Mouse (Mus musculus): ENCODE results near the gene Trp53i13. TPM values are rescaled to one million over a fixed set of nuclear protein-coding genes. Genes with fewer than 3 reads are reported as not detected.

Trp53i13 gene
- polyA plus RNA-seq, 1 experiment, result 19.4 TPM

GRCm38 (mm10) chr11:77514281-77514831 lies 1.4 kb downstream of the Trp53i13 start:
- H3K4me3 ChIP-seq (ENCODE audit: insufficient read depth, low read depth, low read length), result peak overlapping the region; percentile 53
- DNase-seq, result no peak
- no peaks in the 10 kb centered on the region for H3K27me3 ChIP-seq (replicated peaks; ENCODE audit: control insufficient read depth, insufficient read depth, low read length)
- 29% methylated on average over 19 of the region's 19 CpGs for WGBS
- H3K27ac ChIP-seq (ENCODE audit: insufficient read depth, low read depth, low read length), result no peak overlapping the region
- H3K4me1 ChIP-seq (ENCODE audit: control insufficient read depth, insufficient read depth, low read length), result peaks cover 10% of the 10 kb centered on the region; the same call in 1 of the 2 replicates
- no peak for TF ChIP-seq CTCF (conservative IDR thresholded peaks at IDR 0.05; ENCODE audit: insufficient read depth, insufficient read length, low read depth, low read length)
- TF ChIP-seq POLR2A (IDR thresholded peaks at IDR 0.05; ENCODE audit: low read depth, low read length), result no peak
- no peaks in the 10 kb centered on the region for H3K36me3 ChIP-seq (ENCODE audit: control insufficient read depth, insufficient read depth, low read length)

DNA sequence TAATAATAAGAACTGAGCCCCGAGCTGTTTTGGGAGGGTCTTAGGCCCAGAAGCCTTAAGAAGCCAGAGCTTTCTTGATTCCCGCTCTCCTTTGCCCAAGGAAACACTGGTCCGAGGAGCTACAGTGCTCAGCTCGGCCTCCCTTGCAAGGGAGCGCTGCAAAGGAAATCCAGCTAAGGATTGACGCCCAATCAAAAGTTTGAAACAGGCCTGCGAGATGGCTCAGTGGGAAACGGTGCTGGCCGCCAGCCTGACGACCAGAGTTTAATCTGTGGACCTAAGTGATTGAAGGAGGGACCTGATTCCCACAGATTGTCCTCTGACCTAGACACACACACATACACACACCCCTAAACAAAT lies 2.0 kb downstream of the Trp53i13 start:
- H3K27ac ChIP-seq (ENCODE audit: insufficient read depth, low read depth, low read length), result peak overlapping the region; percentile 74
- H3K4me3 ChIP-seq (ENCODE audit: insufficient read depth, low read depth, low read length), result peak overlapping the region; percentile 64
- no peaks in the 10 kb centered on the region for H3K36me3 ChIP-seq (ENCODE audit: control insufficient read depth, insufficient read depth, low read length)
- WGBS, result 19% methylated on average over 10 of the region's 10 CpGs
- no peaks in the 10 kb centered on the region for H3K27me3 ChIP-seq (replicated peaks; ENCODE audit: control insufficient read depth, insufficient read depth, low read length)
- no peak for TF ChIP-seq POLR2A (IDR thresholded peaks at IDR 0.05; ENCODE audit: low read depth, low read length)
- H3K4me1 ChIP-seq (ENCODE audit: control insufficient read depth, insufficient read depth, low read length), result peaks cover 10% of the 10 kb centered on the region
- no peak for DNase-seq

- no peaks in the 10 kb centered on the region for H3K27me3 ChIP-seq (replicated peaks; ENCODE audit: control insufficient read depth, insufficient read depth, low read length)
- H3K4me1 ChIP-seq (ENCODE audit: control insufficient read depth, insufficient read depth, low read length), result peaks cover 10% of the 10 kb centered on the region
- DNase-seq, result peak; percentile 91
- H3K36me3 ChIP-seq (ENCODE audit: control insufficient read depth, insufficient read depth, low read length), result no peaks in the 10 kb centered on the region
- peak overlapping the region; percentile 82 for H3K4me3 ChIP-seq (ENCODE audit: insufficient read depth, low read depth, low read length)
- under 1% methylated on average over 76 of the region's 84 CpGs for WGBS
- TF ChIP-seq CTCF (conservative IDR thresholded peaks at IDR 0.05; ENCODE audit: insufficient read depth, insufficient read length, low read depth, low read length), result no peak
- TF ChIP-seq POLR2A (IDR thresholded peaks at IDR 0.05; ENCODE audit: low read depth, low read length), result peak; percentile 67
- H3K27ac ChIP-seq (ENCODE audit: insufficient read depth, low read depth, low read length), result peak overlapping the region; percentile 74
These were observed 2.6 kb downstream of the Trp53i13 start for GRCm38 (mm10) chr11:77512891-77513810.

- WGBS, result 84% methylated on average over 5 of the region's 5 CpGs
- DNase-seq, result no peak
- Histone ChIP-seq H3K36me3 (ENCODE audit: control insufficient read depth, insufficient read depth, low read length) (no peaks in the 10 kb centered on the region), H3K4me3 (ENCODE audit: insufficient read depth, low read depth, low read length) (no peak overlapping the region), H3K27me3 (replicated peaks; ENCODE audit: control insufficient read depth, insufficient read depth, low read length) (no peaks in the 10 kb centered on the region), H3K27ac (ENCODE audit: insufficient read depth, low read depth, low read length) (no peak overlapping the region), H3K4me1 (ENCODE audit: control insufficient read depth, insufficient read depth, low read length) (peaks cover 17% of the 10 kb centered on the region)
- TF ChIP-seq CTCF (conservative IDR thresholded peaks at IDR 0.05; ENCODE audit: insufficient read depth, insufficient read length, low read depth, low read length) (no peak), POLR2A (IDR thresholded peaks at IDR 0.05; ENCODE audit: low read depth, low read length) (no peak)
These were observed 4.4 kb downstream of the Trp53i13 start for GRCm38 (mm10) chr11:77511336-77511735.

DNA sequence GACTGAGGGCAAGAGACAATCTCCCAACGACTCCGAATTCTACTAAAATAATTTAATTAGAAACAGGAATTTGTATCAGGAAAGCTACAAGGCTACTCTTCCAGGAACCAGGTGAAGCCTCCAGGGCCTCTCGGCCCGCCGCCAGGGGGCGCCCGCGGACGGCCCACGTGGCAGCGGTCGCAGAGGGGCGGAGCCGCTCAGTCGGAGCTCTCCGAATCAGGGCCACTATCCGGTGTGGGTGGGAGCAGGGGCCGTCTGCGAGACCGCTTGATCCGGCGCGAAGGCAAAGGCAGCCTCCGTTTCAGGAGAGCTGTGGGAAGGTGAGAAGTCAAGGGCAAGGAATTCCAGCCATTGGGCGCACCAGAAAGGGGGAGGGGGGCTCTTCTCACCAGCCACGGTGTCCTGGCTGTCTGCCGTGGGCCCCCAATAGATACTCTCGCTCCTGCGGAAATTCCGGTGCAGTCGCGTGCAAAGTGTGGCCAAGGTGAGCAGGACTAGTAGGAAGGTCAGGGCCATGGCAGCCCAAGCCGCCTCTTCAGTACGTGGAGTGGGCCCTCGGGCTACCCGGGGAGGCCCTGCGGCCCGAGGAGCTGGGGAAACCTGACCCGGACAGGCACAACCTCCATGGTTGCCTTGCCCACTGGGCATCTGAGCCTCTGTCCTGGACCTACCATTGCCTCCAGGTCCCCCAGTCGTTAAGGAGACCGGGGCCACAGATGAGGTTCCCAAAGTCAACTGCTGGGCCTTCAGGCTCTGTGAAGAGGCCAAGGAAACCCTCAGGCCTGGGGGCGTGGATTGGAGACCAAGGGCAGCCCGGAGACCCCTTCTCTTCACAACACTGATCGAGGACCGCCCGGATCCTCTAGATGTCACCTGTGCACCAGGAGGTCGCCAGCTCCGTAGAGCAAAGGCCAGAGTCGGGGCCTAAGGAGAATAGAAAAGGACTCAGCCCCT lies 7.4 kb downstream of the Trp53i13 start:
- TF ChIP-seq POLR2A (IDR thresholded peaks at IDR 0.05; ENCODE audit: low read depth, low read length), result no peak
- TF ChIP-seq CTCF (conservative IDR thresholded peaks at IDR 0.05; ENCODE audit: insufficient read depth, insufficient read length, low read depth, low read length), result peak; percentile 70
- peak overlapping the region; percentile 64 for H3K4me3 ChIP-seq (ENCODE audit: insufficient read depth, low read depth, low read length)
- peak; percentile 91 for DNase-seq
- peak overlapping the region; percentile 24; the same call in 1 of the 2 replicates for H3K27ac ChIP-seq (ENCODE audit: insufficient read depth, low read depth, low read length)
- no peaks in the 10 kb centered on the region for H3K27me3 ChIP-seq (replicated peaks; ENCODE audit: control insufficient read depth, insufficient read depth, low read length)
- peaks cover 11% of the 10 kb centered on the region for H3K4me1 ChIP-seq (ENCODE audit: control insufficient read depth, insufficient read depth, low read length)
- no peaks in the 10 kb centered on the region; the same call in 1 of the 2 replicates for H3K36me3 ChIP-seq (ENCODE audit: control insufficient read depth, insufficient read depth, low read length)
- 18% methylated on average over 49 of the region's 49 CpGs for WGBS

DNA sequence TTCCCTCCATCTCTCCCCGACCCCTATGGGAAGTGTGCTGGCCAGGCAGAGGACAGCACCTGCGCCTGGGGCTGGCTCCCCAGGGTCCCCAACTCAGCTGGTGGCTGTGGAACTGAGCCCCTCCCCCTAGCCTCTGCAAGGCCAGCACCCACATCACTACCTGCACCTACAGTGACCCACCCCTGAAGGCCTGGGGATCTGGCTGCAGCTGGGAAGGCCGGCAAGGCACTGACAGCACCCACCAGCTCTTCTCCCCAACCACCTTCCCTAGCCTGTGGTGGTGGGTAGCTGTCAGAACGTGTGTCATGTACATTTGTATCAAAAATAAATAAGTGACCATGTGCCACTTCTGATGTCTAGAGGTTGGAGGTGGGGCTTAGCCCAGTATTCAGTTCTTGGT lies 8.4 kb downstream of the Trp53i13 start:
- H3K4me1 ChIP-seq (ENCODE audit: control insufficient read depth, insufficient read depth, low read length), result peaks cover 9% of the 10 kb centered on the region
- H3K36me3 ChIP-seq (ENCODE audit: control insufficient read depth, insufficient read depth, low read length), result no peaks in the 10 kb centered on the region; the same call in 1 of the 2 replicates
- no peak overlapping the region for H3K27ac ChIP-seq (ENCODE audit: insufficient read depth, low read depth, low read length)
- 78% methylated on average over 4 of the region's 4 CpGs for WGBS
- no peaks in the 10 kb centered on the region for H3K27me3 ChIP-seq (replicated peaks; ENCODE audit: control insufficient read depth, insufficient read depth, low read length)
- no peak for DNase-seq
- no peak for TF ChIP-seq POLR2A (IDR thresholded peaks at IDR 0.05; ENCODE audit: low read depth, low read length)
- no peak for TF ChIP-seq CTCF (conservative IDR thresholded peaks at IDR 0.05; ENCODE audit: insufficient read depth, insufficient read length, low read depth, low read length)
- no peak overlapping the region for H3K4me3 ChIP-seq (ENCODE audit: insufficient read depth, low read depth, low read length)
